Mouse (Mus musculus): Measurements from ENCODE around the gene Gm20481.
"Not testable (repeated sequence)": the region's sequence is repeated elsewhere in the genome, so short reads cannot be mapped to it uniquely, and the experiment has no call there.

GRCm38 (mm10) chr17:34972069-34972749 lies 2.5 kb downstream of the Gm20481 start, which contains the start of the genes Hspa1a and Hspa1l:
- TF ChIP-seq CTCF (IDR thresholded peaks at IDR 0.05; ENCODE audit: extremely low read depth, insufficient read depth, insufficient read length, insufficient replicate concordance); POLR2A (IDR thresholded peaks at IDR 0.05; ENCODE audit: low read depth, low read length): not testable (repeated sequence)
